Mouse (Mus musculus) effector memory CD4-positive, alpha-beta T cell, adult 7 months (primary cell): ENCODE data around the gene Cops9. TPM values are rescaled to one million over a fixed set of nuclear protein-coding genes. Genes with fewer than 3 reads are reported as not detected.

Experiments
- polyA plus RNA-seq: library from polyadenylated mRNA; unstranded; fragments of 100-300 nt; shearing (Covaris generic); gene quantifications from one replicate; pipeline ENCODE4 v1.2.1, GENCODE M21; 2017

Gene Cops9
- polyA plus RNA-seq, result 142 TPM

GRCm38 (mm10) chr1:92641514-92642272, at the start of gene Cops9:
TSS of gene Cops9 (minus strand) at chr1:92641985.

DNA sequence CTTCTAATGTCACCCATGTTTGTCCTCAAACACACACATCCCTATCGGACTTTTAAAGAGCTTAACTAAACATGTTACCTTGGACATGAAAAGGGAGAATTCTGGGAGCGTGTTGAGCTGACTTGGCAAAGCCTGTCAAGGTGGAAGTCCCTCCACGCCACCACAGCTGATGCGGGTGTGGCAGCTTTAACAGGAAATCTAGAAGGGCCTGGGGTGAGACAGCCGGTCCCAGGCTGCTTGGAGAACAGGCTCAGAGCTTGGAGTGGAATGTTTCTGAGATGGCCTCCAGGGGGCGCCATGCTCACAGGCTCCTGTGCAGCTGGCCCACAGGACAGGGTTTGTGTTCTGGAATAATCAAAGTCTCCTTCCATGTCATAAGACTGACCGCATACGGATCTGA, 6.9 kb upstream of the Cops9 start, which contains the start of gene Otos:
Otos (minus strand) TSS at position 169 of the 400 bp plus-strand sequence.

GRCm38 (mm10) chr1:92617488-92617887, 24.3 kb downstream of the Cops9 start, which contains the start of gene Olfr12:
TSS of gene Olfr12 (plus strand) at chr1:92617788.

DNA sequence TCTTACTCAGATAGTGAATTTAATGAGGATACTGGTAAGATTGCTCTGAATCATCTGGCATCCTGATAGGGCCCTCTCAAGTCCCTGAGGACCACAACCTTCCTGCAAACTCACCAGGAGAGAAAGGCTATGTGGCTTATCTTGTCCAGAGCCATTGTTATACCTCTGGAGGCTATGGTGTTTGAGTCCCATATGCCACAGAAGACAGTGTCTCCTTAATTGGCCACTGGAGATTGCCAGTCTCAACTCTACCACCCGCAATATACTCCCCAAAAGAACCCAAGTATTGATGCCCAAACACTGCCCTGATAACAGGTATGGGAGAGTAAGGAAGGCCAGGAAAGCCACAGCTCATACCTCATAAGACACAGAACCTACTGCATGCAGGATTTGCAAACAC, 36.3 kb downstream of the Cops9 start, which contains the start of gene Olfr1410:
Olfr1410 (plus strand) TSS at position 301 of the 400 bp plus-strand sequence.

DNA sequence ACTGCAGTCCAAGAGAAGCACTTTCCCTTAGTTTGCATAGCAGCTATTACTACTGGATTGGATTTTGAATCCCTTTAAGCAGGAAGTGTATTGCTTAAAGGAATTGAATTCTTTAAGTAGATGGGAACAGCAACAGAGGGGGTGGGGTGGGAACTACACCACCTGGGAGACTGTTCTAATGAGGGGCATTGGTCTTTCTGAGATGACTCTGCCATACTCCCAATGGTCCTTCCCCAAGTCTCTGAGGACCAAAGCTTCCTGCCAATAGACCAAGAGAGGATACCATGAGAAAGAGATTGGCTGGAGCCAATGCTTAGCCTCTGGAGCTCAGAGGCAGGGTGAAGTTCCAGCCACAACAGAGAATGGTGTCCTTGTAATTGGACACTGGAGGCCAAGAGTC, 47.7 kb downstream of the Cops9 start, which contains the start of gene Olfr1411:
Olfr1411 (plus strand) TSS at position 301 of the 400 bp plus-strand sequence.

Other genes with a start within 250 kb of the Cops9 start
- 155 TPM for gene Ndufa10, start 168.1 kb downstream of the Cops9 start, polyA plus RNA-seq
- gene Olfr1416, start 156.9 kb downstream of the Cops9 start, polyA plus RNA-seq, result not detected
- gene Olfr1415, start 145.9 kb downstream of the Cops9 start, polyA plus RNA-seq, result not detected
- not detected for gene Olfr1414, start 123.3 kb downstream of the Cops9 start, polyA plus RNA-seq
- gene Olfr1413, start 70.7 kb downstream of the Cops9 start, polyA plus RNA-seq, result not detected
- gene Olfr1412, start 56.2 kb downstream of the Cops9 start, polyA plus RNA-seq, result not detected
- not detected for gene Olfr1411, start 47.6 kb downstream of the Cops9 start, polyA plus RNA-seq
- gene Olfr1410, start 36.2 kb downstream of the Cops9 start, polyA plus RNA-seq, result not detected
- gene Olfr12, start 24.2 kb downstream of the Cops9 start, polyA plus RNA-seq, result 0.50 TPM
- gene Otos, start 6.9 kb upstream of the Cops9 start, polyA plus RNA-seq, result 0.99 TPM
- 24.4 TPM for gene Gpc1, start 189.7 kb upstream of the Cops9 start, polyA plus RNA-seq